Mouse (Mus musculus) ES-CJ7 (cell line): ENCODE measurements at regions not wholly inside any gene's neighbourhood (a gene's known extent, or its start where the extent isn't known, plus 50 kb on each side); places are given as distances from the start of the nearest gene placed in this dataset.
A peak's percentile ranks its signal among the peaks of the same experiment; 100 is the strongest.

Experiments
- DNase-seq: peaks from one replicate; pipeline ENCODE4 v3.0.0; 2011; ENCODE audit warnings: low read depth, low spot score

DNA sequence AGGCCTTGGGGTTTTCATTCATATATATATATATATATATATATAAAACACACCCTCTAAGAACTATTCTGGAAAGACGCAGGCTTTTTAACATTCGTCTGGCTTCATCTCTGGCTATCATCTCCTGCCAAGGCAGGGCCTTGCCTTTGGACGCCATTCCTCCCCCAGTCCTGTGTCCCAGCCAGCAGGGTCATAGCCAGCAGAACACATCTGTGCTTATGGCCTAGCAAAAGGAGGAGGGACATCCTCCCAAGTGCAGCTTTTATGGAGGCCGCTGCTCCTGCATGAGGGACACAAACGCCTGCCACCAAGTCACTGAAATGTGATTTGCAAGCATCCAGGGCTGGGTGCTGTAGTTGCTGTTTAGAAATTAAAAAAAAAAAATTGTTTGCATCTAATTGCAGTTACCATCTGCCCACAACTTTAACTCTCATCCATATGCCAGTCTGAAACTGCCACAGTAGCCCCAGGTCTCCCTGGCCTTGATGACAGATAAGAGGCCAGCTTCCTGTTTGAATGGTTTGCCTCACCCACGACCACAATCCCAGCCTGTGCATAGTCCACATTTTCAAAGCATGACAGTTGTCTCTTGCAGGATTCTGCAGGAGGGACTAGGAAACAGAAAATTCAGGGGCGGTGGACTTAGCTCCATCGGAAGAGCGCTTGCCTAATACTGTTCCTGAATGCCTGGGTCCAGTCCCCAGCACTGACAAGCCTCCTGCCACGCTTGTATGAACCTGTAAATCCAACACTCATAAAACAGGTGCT is 108.7 kb downstream of the Dyrk2 start:
- DNase-seq = no peak

- no peak for DNase-seq
Measured at GRCm38 (mm10) chr10:118765051-118765450, 105.0 kb downstream of the Dyrk2 start.

DNA sequence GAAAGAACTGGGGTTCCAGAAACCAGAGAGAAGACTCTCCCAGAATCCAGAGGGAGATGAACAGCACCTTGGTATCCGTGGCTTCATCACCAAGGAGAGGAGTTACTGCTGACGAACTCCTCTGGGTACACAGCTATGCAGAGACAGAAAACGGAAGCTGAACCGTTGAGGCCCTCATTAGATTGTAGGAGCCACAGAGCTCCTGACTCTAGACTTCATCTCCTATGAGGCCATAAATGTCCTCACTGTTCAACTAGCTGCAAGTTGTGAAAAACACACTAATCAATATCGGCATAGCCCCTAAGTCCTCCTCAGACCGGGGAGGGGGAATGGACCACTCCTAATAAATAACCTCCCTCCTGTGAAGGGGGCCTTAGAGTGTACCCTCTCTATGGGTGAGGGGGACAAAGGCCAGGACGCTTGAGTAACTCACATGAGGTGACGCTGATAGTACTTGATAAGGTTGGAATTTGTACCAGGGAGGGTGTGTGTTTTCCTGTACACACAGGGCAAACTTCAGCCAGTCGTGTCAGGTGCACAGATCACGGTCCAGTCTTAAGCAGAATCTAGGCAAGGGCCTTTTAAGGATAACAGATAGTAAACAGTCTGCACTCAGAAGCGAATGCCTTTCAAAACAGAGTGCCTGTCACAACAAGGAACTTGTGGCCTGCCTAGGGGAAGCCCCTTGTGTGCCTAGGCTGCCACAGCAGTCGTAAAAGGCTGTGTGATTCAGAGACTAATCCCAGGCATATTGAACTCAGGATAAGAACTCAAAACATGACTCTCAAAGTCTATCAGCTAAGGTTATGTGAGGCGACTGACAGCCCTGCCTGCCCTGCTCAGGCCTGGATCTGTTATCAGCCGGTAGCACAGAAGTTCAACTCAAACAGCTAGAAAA is 104.2 kb downstream of the Dyrk2 start:
- DNase-seq = no peak

GRCm38 (mm10) chr10:118766826-118767225 is 103.2 kb downstream of the Dyrk2 start:
- no peak for DNase-seq

DNA sequence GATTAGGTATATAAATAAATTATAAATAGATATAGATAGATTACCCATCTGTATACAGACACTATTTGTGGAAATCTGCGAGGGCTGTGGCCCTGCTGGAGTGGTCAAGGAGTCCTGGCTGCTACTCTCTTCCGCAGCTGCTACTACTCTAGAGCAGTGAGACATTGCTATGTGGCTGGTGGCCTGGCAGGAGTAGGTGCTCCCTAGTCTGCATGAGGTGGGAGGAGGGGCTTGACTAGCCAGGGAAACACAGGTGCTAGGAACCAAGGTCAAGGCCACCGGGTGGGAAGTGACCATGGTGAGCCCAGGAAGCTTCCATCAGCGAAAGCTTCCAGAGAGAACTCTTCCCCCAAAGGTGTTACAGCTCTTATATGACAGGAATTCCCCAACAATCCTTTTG is 100.3 kb downstream of the Dyrk2 start:
- no peak for DNase-seq

GRCm38 (mm10) chr10:118778656-118779055 is 91.4 kb downstream of the Dyrk2 start:
- no peak for DNase-seq

DNA sequence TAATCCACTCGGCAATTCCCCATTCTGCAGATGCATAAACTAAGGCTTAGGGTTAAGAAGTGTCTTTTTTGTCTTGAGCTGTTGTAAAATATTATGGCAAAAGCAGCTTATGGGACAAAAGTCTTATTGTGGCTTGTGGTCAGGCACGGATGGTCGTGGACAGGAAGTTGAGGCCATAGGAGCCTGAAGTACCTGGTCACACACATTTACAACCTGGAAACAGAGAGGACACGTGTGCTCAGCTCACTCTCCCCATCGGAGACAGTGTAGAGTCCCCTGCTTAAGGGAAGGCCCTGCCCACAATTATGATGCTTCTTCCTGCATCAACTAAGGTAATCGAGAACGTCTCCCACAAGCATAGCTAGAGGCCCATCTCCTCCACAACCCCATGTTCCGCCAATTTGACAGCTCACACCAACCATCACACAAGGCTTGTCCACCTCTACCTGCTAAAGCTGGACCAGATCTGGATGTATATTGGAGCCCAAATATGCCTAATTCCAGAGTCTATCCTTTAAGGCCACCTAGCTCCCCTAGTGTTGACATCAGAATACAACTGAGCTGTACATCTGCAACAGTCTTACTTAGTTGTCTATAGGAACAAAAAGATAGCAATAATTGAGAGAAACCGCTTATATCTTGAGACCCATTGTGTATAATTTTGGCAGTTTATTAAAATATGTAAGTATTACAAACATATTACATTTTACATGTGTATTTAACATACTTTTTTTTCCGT is 89.0 kb downstream of the Dyrk2 start:
- no peak for DNase-seq

GRCm38 (mm10) chr10:118781811-118782232 is 88.2 kb downstream of the Dyrk2 start:
- no peak for DNase-seq

DNA sequence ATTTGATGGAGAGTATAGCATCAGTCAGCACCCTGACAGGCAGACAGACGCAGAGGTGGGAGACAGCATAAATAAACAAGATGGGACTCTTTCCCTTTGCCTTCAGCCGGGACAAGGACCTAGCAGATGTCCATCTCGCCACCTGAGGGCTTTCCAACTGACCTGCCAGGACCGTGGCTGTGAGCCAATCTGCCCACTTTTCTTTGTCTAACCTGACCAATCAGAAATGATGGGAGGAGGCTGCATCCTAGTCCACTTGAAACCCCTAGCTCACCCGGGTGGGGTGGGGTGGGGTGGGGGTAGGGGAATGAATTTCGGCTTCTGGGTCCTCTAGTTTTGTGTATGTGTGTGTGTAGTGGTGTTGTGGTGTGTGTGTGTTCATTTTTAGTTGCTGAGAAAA is 87.4 kb downstream of the Dyrk2 start:
- DNase-seq = no peak

DNA sequence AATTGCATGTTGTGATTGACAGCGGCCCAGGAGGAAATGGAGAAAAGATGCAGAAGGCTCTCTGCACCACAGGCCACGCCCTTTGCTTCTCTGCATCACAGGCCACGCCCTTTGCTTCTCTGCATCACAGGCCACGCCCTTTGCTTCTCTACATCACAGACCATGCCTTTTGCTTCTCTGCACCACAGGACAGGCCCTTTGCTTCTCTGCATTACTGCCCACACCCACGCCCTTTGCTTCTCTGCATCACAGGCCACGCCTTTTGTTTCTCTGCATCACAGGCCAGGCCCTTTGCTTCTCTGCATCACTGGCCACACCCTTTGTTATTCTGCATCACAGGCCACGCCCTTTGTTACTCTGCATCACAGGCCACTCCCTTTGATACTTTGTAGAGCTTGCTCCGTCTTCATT is 82.7 kb downstream of the Dyrk2 start:
- peak; percentile 66 for DNase-seq

DNA sequence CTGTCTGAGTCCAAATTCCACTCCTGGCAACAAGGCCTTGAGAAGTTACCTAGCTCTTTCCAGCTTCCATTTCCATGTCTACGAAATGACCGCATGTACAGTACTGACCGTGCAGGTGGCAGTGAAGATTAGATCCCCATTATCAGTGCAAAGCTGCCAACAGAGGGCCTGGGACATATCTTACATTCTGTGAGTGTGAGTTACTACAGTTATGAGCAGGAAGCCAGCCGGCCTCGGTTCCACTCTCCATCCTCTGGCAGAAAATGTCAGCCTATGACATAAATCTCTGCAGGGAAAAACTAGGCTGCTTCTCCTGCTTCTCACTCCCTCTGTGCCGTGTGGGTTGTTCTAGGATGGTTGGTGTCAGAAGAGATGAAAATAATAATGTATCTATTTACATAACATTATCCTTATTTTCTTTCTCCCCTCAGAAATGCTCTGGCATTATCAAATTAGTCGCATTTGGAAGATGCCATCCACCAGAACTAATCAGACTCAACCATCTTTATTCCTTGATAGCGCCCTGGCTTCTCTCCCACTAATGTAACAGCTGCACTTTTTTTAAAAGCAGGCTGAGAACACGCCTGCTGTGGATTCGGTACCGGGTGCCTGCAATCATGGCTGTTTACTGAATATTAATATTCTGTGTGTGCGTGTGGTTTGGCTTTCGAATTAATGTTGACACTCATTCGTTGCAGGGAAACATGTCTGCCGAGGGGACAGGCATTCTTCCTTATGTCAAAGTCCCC is 77.5 kb downstream of the Dyrk2 start:
- no peak for DNase-seq

GRCm38 (mm10) chr10:118793794-118794193 is 76.2 kb downstream of the Dyrk2 start:
- no peak for DNase-seq

GRCm38 (mm10) chr10:118794395-118795060 is 75.5 kb downstream of the Dyrk2 start:
- DNase-seq = no peak

GRCm38 (mm10) chr10:118795061-118795407 is 75.0 kb downstream of the Dyrk2 start:
- no peak for DNase-seq

- no peak for DNase-seq
Measured at GRCm38 (mm10) chr10:118796512-118796911, 73.5 kb downstream of the Dyrk2 start.

DNA sequence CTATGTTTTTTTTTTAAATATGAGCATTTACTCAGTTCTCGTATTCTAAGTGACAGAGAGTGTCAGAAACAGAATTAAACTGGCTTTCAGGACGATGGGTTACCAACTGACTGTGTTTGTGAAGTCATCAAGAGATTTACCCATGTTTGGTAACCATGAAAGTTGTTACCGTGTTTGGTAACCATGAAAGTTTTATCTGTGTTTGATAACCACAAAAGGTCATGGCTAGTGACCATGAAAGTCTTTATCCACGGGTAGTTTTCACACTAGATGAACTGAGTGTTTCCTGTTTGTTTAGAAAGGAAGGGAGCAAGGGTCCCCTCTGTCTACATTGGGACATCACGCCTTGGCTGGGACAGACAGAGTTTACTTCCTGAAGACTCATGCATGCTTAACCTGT is 72.8 kb downstream of the Dyrk2 start:
- DNase-seq = no peak

DNA sequence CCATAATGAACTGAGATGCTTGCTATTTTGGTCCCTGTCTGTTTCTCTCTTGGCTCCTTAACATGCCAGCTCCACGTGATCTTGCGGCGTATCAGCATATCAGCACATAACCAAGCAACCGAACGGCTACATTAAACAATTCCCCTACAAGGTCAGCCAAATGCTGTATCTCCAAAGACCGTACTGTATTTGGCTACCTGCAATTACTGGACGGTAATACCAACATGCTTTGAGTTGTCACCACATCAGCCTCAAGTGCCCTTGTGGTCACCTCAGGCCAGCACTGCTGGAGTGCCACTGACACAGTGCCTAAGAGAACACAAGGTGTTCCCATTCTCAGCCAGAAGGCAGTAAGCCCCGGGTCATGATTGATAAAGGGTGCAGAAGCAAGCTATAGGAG is 70.2 kb downstream of the Dyrk2 start:
- no peak for DNase-seq

- no peak for DNase-seq
Measured at GRCm38 (mm10) chr10:118803922-118804557, 66.0 kb downstream of the Dyrk2 start.

DNA sequence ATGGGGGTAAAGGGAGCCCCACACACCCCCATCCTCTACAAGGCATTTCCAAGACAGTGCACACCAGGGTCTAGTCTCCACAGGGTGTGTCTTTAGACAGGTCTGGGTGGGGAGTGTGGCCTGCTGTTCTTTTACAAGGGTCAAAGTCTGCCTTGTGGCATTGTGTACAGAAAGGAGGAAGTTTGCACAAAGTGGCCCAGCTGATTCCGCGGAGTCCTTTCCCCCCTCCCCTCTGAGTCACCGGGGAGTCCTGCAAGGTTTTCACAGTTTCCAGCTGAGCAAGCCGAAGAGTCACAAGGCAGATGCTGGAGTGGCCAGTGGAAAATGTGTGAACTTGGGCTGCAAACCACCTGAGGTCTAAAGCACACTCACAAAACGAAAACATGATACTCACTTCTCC is 65.4 kb downstream of the Dyrk2 start:
- DNase-seq = peak; percentile 17
